In the genomic region with DNA sequence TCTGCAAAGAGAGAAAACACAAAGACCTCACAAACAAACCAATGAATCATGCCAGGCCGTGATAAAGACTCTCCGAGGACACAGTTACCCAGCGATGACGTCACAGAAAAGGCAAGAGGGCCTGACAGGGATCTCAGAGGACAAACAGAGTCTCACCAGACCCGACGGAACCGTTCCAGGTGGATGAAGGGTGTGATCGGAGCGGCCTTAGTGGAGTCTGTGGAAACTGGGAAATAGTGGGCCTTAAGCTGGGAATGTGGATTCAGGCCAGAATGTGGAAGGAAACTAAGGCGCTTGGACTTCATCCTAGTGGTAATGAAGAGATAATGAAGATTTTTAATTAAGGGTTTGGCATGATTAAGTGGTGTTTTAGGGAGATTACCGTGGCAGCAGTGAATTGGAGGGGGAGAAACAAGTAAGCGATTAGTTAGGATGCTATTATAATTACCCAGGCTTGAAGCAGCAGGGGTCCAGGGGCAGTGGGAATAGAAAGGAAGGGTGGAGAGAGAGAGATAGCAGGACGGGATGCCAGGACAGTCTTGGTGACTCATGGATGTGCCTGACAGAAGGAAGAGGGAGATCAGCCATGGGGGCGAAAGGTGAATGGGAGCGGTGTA, we compare ENCODE assay signal across 23 mouse cellular contexts. TPM values are rescaled to one million over a fixed set of nuclear protein-coding genes. Genes with fewer than 3 reads are reported as not detected.
"Had no signal": no experiment of that assay in that cellular context is flagged by ENCODE, and none has a peak within 500 bp of the region (broad histone marks: within the 10 kb centered on the region; RNA-seq: fewer than 3 reads in every experiment).

No protein-coding gene starts in this region.

- H3K9ac ChIP-seq: kidney, embryonic 15.5 days; lung, embryonic 14.5 days; midbrain, embryonic 15.5 days; neural tube, embryonic 13.5 days had no signal

- ATAC-seq: midbrain, embryonic 15.5 days had no signal

- H3K9me3 ChIP-seq: kidney, embryonic 15.5 days; limb, embryonic 10.5 days; midbrain, embryonic 15.5 days had no signal

- H3K4me3 ChIP-seq: kidney, embryonic 15.5 days; left cerebral cortex, adult 2 months; limb, embryonic 10.5 days; midbrain, embryonic 10.5 days; midbrain, embryonic 15.5 days; neural tube, embryonic 13.5 days had no signal

- DNase-seq: kidney, adult 2 months; kidney, postnatal 14 days; lung, embryonic 14.5 days; lung, postnatal 10 days; lung, postnatal 4 days; thymus, adult 2 months; thymus, postnatal 25 days had no signal

- H3K4me2 ChIP-seq: kidney, embryonic 15.5 days; liver, embryonic 11.5 days; lung, embryonic 14.5 days; midbrain, embryonic 15.5 days; neural tube, embryonic 13.5 days had no signal

- H3K36me3 ChIP-seq: kidney, embryonic 15.5 days; limb, embryonic 10.5 days; midbrain, embryonic 10.5 days; midbrain, embryonic 15.5 days; neural tube, embryonic 13.5 days had no signal

- H3K27ac ChIP-seq: kidney, embryonic 15.5 days; left cerebral cortex, adult 2 months; limb, embryonic 10.5 days; midbrain, embryonic 10.5 days; midbrain, embryonic 15.5 days; neural tube, embryonic 13.5 days; stomach, postnatal 0 days had no signal

- H3K4me1 ChIP-seq: kidney, embryonic 15.5 days; limb, embryonic 10.5 days; midbrain, embryonic 15.5 days had no signal

RNA-seq across cellular contexts. Expression of a gene that starts 24.5 kb away (rescaled TPM):
- total RNA-seq: megakaryocyte, adult 5-6 weeks had no signal
- polyA plus RNA-seq: kidney, adult 2 months; liver, embryonic 16.5 days had no signal

RNA-seq across cellular contexts. Expression of a gene that starts 54.5 kb away (rescaled TPM):
- total RNA-seq: layer of hippocampus, adult 8-10 months; layer of hippocampus, postnatal 25 days; left cerebral cortex, adult 2 months; left cerebral cortex, postnatal 14 days; megakaryocyte, adult 5-6 weeks had no signal
- polyA plus RNA-seq: kidney, adult 2 months; kidney, embryonic 15.5 days; large intestine, adult 2 months; limb, embryonic 10.5 days; limb, embryonic 14.5 days; liver, embryonic 11.5 days; liver, embryonic 16.5 days; lung, embryonic 14.5 days; midbrain, embryonic 10.5 days; midbrain, embryonic 15.5 days; neural tube, embryonic 13.5 days; stomach, postnatal 0 days; thymus, adult 2 months; urinary bladder, adult 2 months had no signal
